Mouse (Mus musculus) C2C12 (cell line): ENCODE data around the gene Zbed4. TPM values are rescaled to one million over a fixed set of nuclear protein-coding genes. Genes with fewer than 3 reads are reported as not detected.
A peak's percentile ranks its signal among the peaks of the same experiment; 100 is the strongest.
"Not testable (repeated sequence)": the region's sequence is repeated elsewhere in the genome, so short reads cannot be mapped to it uniquely, and the experiment has no call there.

Experiments used
- H3K27me3 ChIP-seq: one replicate; pipeline ENCODE4 v1.6.1; 2011; ENCODE audit not compliant: control insufficient read depth, insufficient read depth, insufficient read length
- H3K36me3 ChIP-seq: one replicate; pipeline ENCODE4 v1.6.1; 2011; ENCODE audit not compliant: control insufficient read depth, insufficient read depth
- H3K4me3 ChIP-seq: one replicate; pipeline ENCODE4 v1.5.1; 2011; ENCODE audit warnings: mild to moderate bottlenecking, control low read depth; ENCODE audit not compliant: poor library complexity, insufficient read depth, severe bottlenecking
- H3K79me2 ChIP-seq: one replicate; pipeline ENCODE4 v1.6.1; 2011; ENCODE audit not compliant: control insufficient read depth, insufficient read depth
- H3K79me3 ChIP-seq: one replicate; pipeline ENCODE4 v1.6.1; 2011; ENCODE audit warnings: low read depth, control low read depth
- H3ac ChIP-seq: one replicate; pipeline ENCODE3; 2011; ENCODE audit warnings: low read depth; ENCODE audit not compliant: control insufficient read depth, insufficient read length
- CEBPB ChIP-seq: IDR thresholded peaks from one replicate; pipeline ENCODE4 v1.6.1; 2011; ENCODE audit warnings: low read depth, mild to moderate bottlenecking, control low read depth, moderate library complexity
- CTCF ChIP-seq: IDR thresholded peaks from one replicate; pipeline ENCODE4 v1.5.1; 2011; ENCODE audit not compliant: control insufficient read depth, insufficient read depth, insufficient read length
- FOSL1 ChIP-seq: IDR thresholded peaks from one replicate; pipeline ENCODE4 v1.8.0; 2011; ENCODE audit warnings: mild to moderate bottlenecking, low read length; ENCODE audit not compliant: poor library complexity, insufficient read depth, severe bottlenecking
- MAX ChIP-seq: IDR thresholded peaks from one replicate; pipeline ENCODE4 v1.6.1; 2011; ENCODE audit warnings: mild to moderate bottlenecking, control low read depth
- MYOD1 ChIP-seq: IDR thresholded peaks from one replicate; pipeline ENCODE4 v1.6.1; 2011; ENCODE audit warnings: low read depth; ENCODE audit not compliant: control insufficient read depth, insufficient read length
- MYOG ChIP-seq: IDR thresholded peaks from one replicate; pipeline ENCODE4 v1.6.1; 2011; ENCODE audit not compliant: control insufficient read depth, insufficient read length; ENCODE audit errors: extremely low read depth
- USF1 ChIP-seq: IDR thresholded peaks from one replicate; pipeline ENCODE4 v1.6.1; 2011; ENCODE audit warnings: low read depth, mild to moderate bottlenecking, control low read depth, moderate library complexity
- polyA plus RNA-seq: library from polyadenylated mRNA; unstranded; fragments of >200 nt; fragmentation: generic; extraction: Trizol; gene quantifications from one replicate; pipeline ENCODE4 v1.2.1, GENCODE M21; 2012; ENCODE audit warnings: missing spikeins

The Zbed4 gene
- polyA plus RNA-seq, 1 experiment = 9.6 TPM

GRCm38 (mm10) chr15:88808121-88808520 lies 56.7 kb downstream of the Zbed4 start:
- H3K27me3 ChIP-seq = no peaks in the 10 kb centered on the region
- no peaks in the 10 kb centered on the region for H3K79me3 ChIP-seq
- no peak overlapping the region for H3ac ChIP-seq
- H3K79me2 ChIP-seq = no peaks in the 10 kb centered on the region
- H3K4me3 ChIP-seq = no peak overlapping the region
- TF ChIP-seq MAX (no peak), CTCF (no peak), CEBPB (no peak), USF1 (no peak), MYOD1 (no peak)
- H3K36me3 ChIP-seq = peaks cover 56% of the 10 kb centered on the region

DNA sequence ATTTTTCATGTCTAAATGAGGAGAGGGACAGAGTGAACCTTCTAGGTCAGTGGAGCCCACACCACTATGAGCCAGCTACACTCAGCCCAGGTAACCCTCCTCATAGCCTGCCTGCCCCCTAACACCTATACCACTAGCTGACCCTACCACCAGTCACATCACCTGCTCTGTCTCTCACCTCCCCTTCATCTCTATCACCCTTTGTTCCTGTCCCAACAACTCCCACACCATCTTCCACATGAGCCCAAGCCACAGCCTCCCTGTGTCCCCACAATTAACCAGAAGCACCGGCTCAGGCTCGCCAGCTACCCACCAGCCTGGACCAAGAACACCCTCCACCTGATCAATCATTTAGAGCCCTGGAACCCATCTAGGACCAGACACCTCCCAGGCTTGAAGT lies 58.9 kb downstream of the Zbed4 start:
- Histone ChIP-seq H3K79me2 (no peaks in the 10 kb centered on the region), H3K27me3 (no peaks in the 10 kb centered on the region), H3K4me3 (no peak overlapping the region), H3ac (no peak overlapping the region), H3K36me3 (peaks cover 54% of the 10 kb centered on the region), H3K79me3 (no peaks in the 10 kb centered on the region)
- no peak for TF ChIP-seq FOSL1
- no peak for TF ChIP-seq MAX
- TF ChIP-seq MYOG = no peak
- no peak for TF ChIP-seq MYOD1
- no peak for TF ChIP-seq CTCF
- no peak for TF ChIP-seq CEBPB
- TF ChIP-seq USF1 = no peak

- Histone ChIP-seq H3K27me3 (no peaks in the 10 kb centered on the region), H3K79me3 (no peaks in the 10 kb centered on the region), H3K4me3 (no peak overlapping the region), H3K79me2 (peaks cover 8% of the 10 kb centered on the region), H3ac (no peak overlapping the region), H3K36me3 (peaks cover 57% of the 10 kb centered on the region)
- TF ChIP-seq CEBPB = no peak
- no peak for TF ChIP-seq MYOG
- TF ChIP-seq CTCF = no peak
- TF ChIP-seq MAX = no peak
- TF ChIP-seq FOSL1 = no peak
- TF ChIP-seq MYOD1 = no peak
- no peak for TF ChIP-seq USF1
Observed at GRCm38 (mm10) chr15:88813262-88813661, 61.8 kb downstream of the Zbed4 start.

- Histone ChIP-seq H3K36me3 (peaks cover 53% of the 10 kb centered on the region), H3K79me2 (peaks cover 15% of the 10 kb centered on the region)
- H3K27me3 ChIP-seq, H3ac ChIP-seq, H3K79me3 ChIP-seq, H3K4me3 ChIP-seq: not testable (repeated sequence)
Observed at GRCm38 (mm10) chr15:88813873-88814272, 62.4 kb downstream of the Zbed4 start.

- no peak overlapping the region for H3K4me3 ChIP-seq
- TF ChIP-seq FOSL1 (no peak), MYOG (no peak)
- peaks cover 16% of the 10 kb centered on the region for H3K79me2 ChIP-seq
- no peaks in the 10 kb centered on the region for H3K27me3 ChIP-seq
- peaks cover 4% of the 10 kb centered on the region for H3K79me3 ChIP-seq
- no peak overlapping the region for H3ac ChIP-seq
- H3K36me3 ChIP-seq = peaks cover 47% of the 10 kb centered on the region
Observed at GRCm38 (mm10) chr15:88814411-88815047, 63.1 kb downstream of the Zbed4 start.

- Histone ChIP-seq H3K27me3 (no peaks in the 10 kb centered on the region), H3K36me3 (peaks cover 45% of the 10 kb centered on the region), H3K4me3 (no peak overlapping the region), H3K79me2 (peaks cover 23% of the 10 kb centered on the region), H3K79me3 (peaks cover 6% of the 10 kb centered on the region), H3ac (no peak overlapping the region)
- TF ChIP-seq CEBPB (no peak), MAX (no peak), FOSL1 (no peak), MYOG (no peak), MYOD1 (no peak)
Observed at GRCm38 (mm10) chr15:88815196-88815700, 63.8 kb downstream of the Zbed4 start.

- Histone ChIP-seq H3K79me3 (peaks cover 7% of the 10 kb centered on the region), H3K4me3 (peak within 1 kb of the TSS; percentile 94), H3K36me3 (peaks cover 50% of the 10 kb centered on the region), H3ac (peak within 1 kb of the TSS; percentile 95), H3K27me3 (no peaks in the 10 kb centered on the region), H3K79me2 (peaks cover 39% of the 10 kb centered on the region)
- no peak for TF ChIP-seq FOSL1
- TF ChIP-seq MAX = peak; percentile 84
Observed at GRCm38 (mm10) chr15:88819026-88819905, 67.8 kb downstream of the Zbed4 start, which contains the start of the genes Alg12 and Creld2. Gene Alg12 (minus strand): TSS chr15:88819318. Gene Creld2 (plus strand): TSS chr15:88819646.
